Mouse (Mus musculus) C2C12 (cell line): Measurements from ENCODE around the gene Gprc5c.

Experiments used
- CTCF ChIP-seq: IDR thresholded peaks from one replicate; pipeline ENCODE4 v1.5.1; 2011; ENCODE audit not compliant: control insufficient read depth, insufficient read depth, insufficient read length
- MYOG ChIP-seq: IDR thresholded peaks from one replicate; pipeline ENCODE4 v1.6.1; 2011; ENCODE audit not compliant: control insufficient read depth, insufficient read length; ENCODE audit errors: extremely low read depth

GRCm38 (mm10) chr11:114843818-114844463 is 7.0 kb upstream of the Gprc5c start:
- TF ChIP-seq CTCF (no peak), MYOG (no peak)
